Mouse (Mus musculus) embryonic facial prominence, embryonic 11.5 days (tissue): ENCODE measurements around the gene Hoxa5. TPM values are rescaled to one million over a fixed set of nuclear protein-coding genes. Genes with fewer than 3 reads are reported as not detected.
A peak's percentile ranks its signal among the peaks of the same experiment; 100 is the strongest.

ENCODE experiments used
- ATAC-seq: fragments of 200-750 bp; cut with Nextera tagmentation; replicated peaks from 2 replicates; pipeline ENCODE4 v1.8.0; 2017; ENCODE audit warnings: low read depth; ENCODE audit not compliant: insufficient number of reproducible peaks, low FRiP score, low TSS enrichment
- DNase-seq: peaks from one replicate; pipeline ENCODE4 v3.0.0-alpha.2; 2015; ENCODE audit warnings: low spot score
- H3K27ac ChIP-seq: fragments of 300-500 bp; sonication (generic); replicated peaks from 2 replicates; pipeline ENCODE4 v1.5.1; 2014; ENCODE audit warnings: mild to moderate bottlenecking, low read depth, low read length, control low read depth
- H3K27me3 ChIP-seq: fragments of 300-500 bp; sonication (generic); 2 replicates; pipeline ENCODE4 v1.6.1; 2014; ENCODE audit warnings: mild to moderate bottlenecking, low read length, moderate library complexity, mixed read lengths; ENCODE audit not compliant: control insufficient read depth, insufficient read depth
- H3K36me3 ChIP-seq: fragments of 300-500 bp; sonication (generic); replicated peaks from 2 replicates; pipeline ENCODE4 v1.6.1; 2014; ENCODE audit warnings: low read depth, mild to moderate bottlenecking, low read length, moderate library complexity, mixed read lengths; ENCODE audit not compliant: control insufficient read depth, insufficient read depth
- H3K4me1 ChIP-seq: fragments of 300-500 bp; sonication (generic); 2 replicates; pipeline ENCODE4 v1.6.1; 2014; ENCODE audit warnings: low read length, mixed read lengths; ENCODE audit not compliant: control insufficient read depth, insufficient read depth
- H3K4me2 ChIP-seq: fragments of 300-500 bp; sonication (generic); 2 replicates; pipeline ENCODE4 v1.6.1; 2014; ENCODE audit warnings: low read depth, mild to moderate bottlenecking, control low read depth, low read length, moderate library complexity
- H3K4me3 ChIP-seq: fragments of 300-500 bp; sonication (generic); 2 replicates; pipeline ENCODE4 v1.5.1; 2014; ENCODE audit warnings: low read depth, low read length, control low read depth
- H3K9ac ChIP-seq: fragments of 300-500 bp; sonication (generic); replicated peaks from 2 replicates; pipeline ENCODE4 v1.6.1; 2014; ENCODE audit warnings: mild to moderate bottlenecking, control low read depth, low read length
- H3K9me3 ChIP-seq: fragments of 300-500 bp; sonication (generic); replicated peaks from 2 replicates; pipeline ENCODE4 v1.6.1; 2016; ENCODE audit warnings: mild to moderate bottlenecking, low read length, inconsistent platforms, mixed read lengths; ENCODE audit not compliant: control insufficient read depth
- WGBS: fragments of 180-500 bp; shearing (Covaris S2); extraction: QIAGEN DNeasy Blood & Tissue Kit; methylation state at CpG from one replicate; pipeline ENCODE4 v1.1.7; 2014; 5-methylcytosine and 5-hydroxymethylcytosine counted together
- polyA plus RNA-seq: library from polyadenylated mRNA; unstranded; fragments of >200 nt; fragmentation: Nextera tagmentation; extraction: Ambion mirVana; gene quantifications from 2 replicates; pipeline ENCODE4 v1.2.1, GENCODE M21; 2014

Hoxa5 gene
- polyA plus RNA-seq, 1 experiment from 2014 or later: 0.39 TPM

DNA sequence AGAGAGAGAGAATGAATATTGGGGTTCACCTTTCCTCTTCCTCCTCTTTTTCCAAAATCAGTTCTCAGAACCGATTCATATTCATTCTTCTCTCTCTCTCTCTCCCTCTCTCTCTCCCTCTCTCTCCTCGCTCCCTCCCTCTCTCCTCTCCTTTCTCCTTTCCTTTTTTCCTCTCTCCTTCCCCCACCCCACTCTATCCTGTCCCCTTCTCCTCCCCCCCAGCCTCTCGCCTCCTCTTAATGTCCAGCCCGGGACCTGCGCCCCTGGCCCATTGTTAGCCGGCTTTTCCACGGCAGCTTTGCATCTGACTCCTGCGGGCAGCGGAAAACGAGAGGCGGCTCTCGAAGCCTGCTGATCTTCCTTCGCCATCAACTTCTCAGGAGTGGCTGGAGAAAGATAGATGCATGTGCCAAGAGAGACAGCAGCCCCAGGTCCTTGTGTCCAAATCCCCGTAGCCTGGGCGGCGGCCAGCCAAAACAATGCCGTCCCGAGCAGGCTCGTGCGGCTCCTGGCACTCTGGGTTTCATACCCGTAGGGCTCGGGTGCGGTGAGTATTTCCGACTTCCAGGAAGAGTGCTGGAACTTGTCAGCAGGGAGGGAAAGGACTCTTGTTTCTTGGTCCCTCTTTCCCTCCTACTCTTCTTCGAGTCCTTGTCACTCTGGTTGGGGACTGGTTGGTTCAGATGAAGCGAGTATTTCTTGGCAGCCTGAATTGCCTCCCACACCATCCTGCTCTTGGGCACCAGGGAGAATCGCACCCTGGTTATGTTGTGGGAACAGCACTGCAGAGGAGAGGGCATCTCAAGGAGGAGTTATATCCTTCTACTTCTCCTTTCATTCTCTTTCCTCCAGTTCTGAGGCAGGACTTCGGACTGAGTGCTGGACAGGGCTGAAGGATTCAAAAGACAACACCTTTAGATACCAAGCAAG, 38.7 kb downstream of the Hoxa5 start:
- WGBS: under 1% methylated on average over 28 of the region's 28 CpGs
- peak overlapping the region; percentile 38 for H3K27ac ChIP-seq

GRCm38 (mm10) chr6:52164626-52165440, 39.6 kb downstream of the Hoxa5 start, which contains the start of gene Hoxa2:
TSS of gene Hoxa2 (minus strand) at chr6:52164831.
- H3K9ac ChIP-seq: peak within 1 kb of the TSS; percentile 62
- peaks cover 62% of the 10 kb centered on the region for H3K27me3 ChIP-seq
- ATAC-seq: no peak
- H3K9me3 ChIP-seq: no peaks in the 10 kb centered on the region
- peak within 1 kb of the TSS; percentile 32 for H3K4me2 ChIP-seq
- H3K36me3 ChIP-seq: no peaks in the 10 kb centered on the region
- H3K4me1 ChIP-seq: no peaks in the 10 kb centered on the region
- peak within 1 kb of the TSS; percentile 34 for H3K4me3 ChIP-seq
- WGBS: under 1% methylated on average over 25 of the region's 25 CpGs
- peak within 1 kb of the TSS; percentile 76 for H3K27ac ChIP-seq
- no peak for DNase-seq

More for the DNA sequence above, 38.7 kb downstream of the Hoxa5 start:
- H3K9ac ChIP-seq: peak overlapping the region; percentile 62
- H3K4me2 ChIP-seq: peak overlapping the region; percentile 5
- H3K4me1 ChIP-seq: no peaks in the 10 kb centered on the region
- ATAC-seq (no peak), DNase-seq (no peak)
- no peaks in the 10 kb centered on the region for H3K9me3 ChIP-seq
- H3K36me3 ChIP-seq: no peaks in the 10 kb centered on the region
- H3K27me3 ChIP-seq: peaks cover 62% of the 10 kb centered on the region
- H3K4me3 ChIP-seq: peak overlapping the region; percentile 34

GRCm38 (mm10) chr6:52164051-52164625, 40.2 kb downstream of the Hoxa5 start:
- H3K9ac ChIP-seq: peak overlapping the region; percentile 62
- DNase-seq: peak; percentile 23
- H3K4me3 ChIP-seq: peak overlapping the region; percentile 34
- peak overlapping the region; percentile 19 for H3K4me2 ChIP-seq
- peak overlapping the region; percentile 76 for H3K27ac ChIP-seq
- no peak for ATAC-seq
- under 1% methylated on average over 36 of the region's 39 CpGs for WGBS
- no peaks in the 10 kb centered on the region for H3K4me1 ChIP-seq
- H3K36me3 ChIP-seq: no peaks in the 10 kb centered on the region
- H3K27me3 ChIP-seq: peaks cover 65% of the 10 kb centered on the region
- H3K9me3 ChIP-seq: no peaks in the 10 kb centered on the region

GRCm38 (mm10) chr6:52163366-52164031, 40.9 kb downstream of the Hoxa5 start:
- Histone ChIP-seq H3K4me2 (peak overlapping the region; percentile 32), H3K4me1 (no peaks in the 10 kb centered on the region; the same call in 1 of the 2 replicates), H3K9me3 (no peaks in the 10 kb centered on the region), H3K36me3 (no peaks in the 10 kb centered on the region), H3K4me3 (peak overlapping the region; percentile 34), H3K27ac (peak overlapping the region; percentile 76), H3K9ac (peak overlapping the region; percentile 62), H3K27me3 (peaks cover 68% of the 10 kb centered on the region)
- 1% methylated on average over 17 of the region's 17 CpGs for WGBS
- peak; percentile 42 for DNase-seq
- ATAC-seq: no peak

GRCm38 (mm10) chr6:52162611-52163365, 41.6 kb downstream of the Hoxa5 start:
- Histone ChIP-seq H3K27ac (peak overlapping the region; percentile 76; the same call in 1 of the 2 replicates), H3K9me3 (no peaks in the 10 kb centered on the region), H3K4me1 (no peaks in the 10 kb centered on the region; the same call in 1 of the 2 replicates), H3K9ac (peak overlapping the region; percentile 62), H3K4me2 (peak overlapping the region; percentile 32), H3K27me3 (peaks cover 67% of the 10 kb centered on the region), H3K36me3 (no peaks in the 10 kb centered on the region), H3K4me3 (peak overlapping the region; percentile 34)
- no peak for ATAC-seq
- no peak for DNase-seq
- 1% methylated on average over 14 of the region's 14 CpGs for WGBS

GRCm38 (mm10) chr6:52162093-52162380, 42.4 kb downstream of the Hoxa5 start:
- ATAC-seq (no peak), DNase-seq (no peak)
- H3K27ac ChIP-seq: no peak overlapping the region
- no peaks in the 10 kb centered on the region for H3K36me3 ChIP-seq
- peak overlapping the region; percentile 29 for H3K4me2 ChIP-seq
- no peaks in the 10 kb centered on the region; the same call in 1 of the 2 replicates for H3K4me1 ChIP-seq
- H3K27me3 ChIP-seq: peaks cover 68% of the 10 kb centered on the region
- peak overlapping the region; percentile 37 for H3K9ac ChIP-seq
- H3K9me3 ChIP-seq: no peaks in the 10 kb centered on the region
- WGBS: 8% methylated on average over 1 of the region's 1 CpGs
- H3K4me3 ChIP-seq: peak overlapping the region; percentile 13; the same call in 1 of the 2 replicates
